Mouse (Mus musculus): Measurements from ENCODE around the gene Chst11.

DNA sequence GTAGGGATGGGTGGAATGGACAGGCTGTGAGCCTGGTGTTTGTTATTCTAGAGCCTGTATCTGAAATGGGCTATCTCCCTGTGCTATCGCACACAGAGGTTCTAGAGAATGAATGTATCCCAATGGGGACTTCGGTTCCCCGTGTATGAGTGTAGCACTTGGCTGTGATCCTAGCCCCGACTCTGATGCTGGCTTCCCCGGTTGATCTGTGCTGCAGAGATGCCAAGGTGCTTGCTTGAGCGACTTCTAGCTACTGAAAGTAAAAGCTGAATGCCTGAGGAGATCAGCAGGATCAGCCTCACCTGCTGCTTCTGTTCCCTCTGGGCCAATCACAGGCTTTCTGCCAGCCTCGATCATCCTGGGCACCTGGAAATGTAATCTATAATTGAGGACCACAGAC lies 91.5 kb downstream of the Chst11 start:
- no peak for TF ChIP-seq CTCF (IDR thresholded peaks at IDR 0.05)
- no peak for TF ChIP-seq EP300 (IDR thresholded peaks at IDR 0.05)

All from lung, postnatal 0 days (tissue).